Mouse (Mus musculus): Measurements from ENCODE around the gene Ubox5. TPM values are rescaled to one million over a fixed set of nuclear protein-coding genes. Genes with fewer than 3 reads are reported as not detected.

The Ubox5 gene
- polyA plus RNA-seq, 1 experiment from 2014 or later = 4.1 TPM

DNA sequence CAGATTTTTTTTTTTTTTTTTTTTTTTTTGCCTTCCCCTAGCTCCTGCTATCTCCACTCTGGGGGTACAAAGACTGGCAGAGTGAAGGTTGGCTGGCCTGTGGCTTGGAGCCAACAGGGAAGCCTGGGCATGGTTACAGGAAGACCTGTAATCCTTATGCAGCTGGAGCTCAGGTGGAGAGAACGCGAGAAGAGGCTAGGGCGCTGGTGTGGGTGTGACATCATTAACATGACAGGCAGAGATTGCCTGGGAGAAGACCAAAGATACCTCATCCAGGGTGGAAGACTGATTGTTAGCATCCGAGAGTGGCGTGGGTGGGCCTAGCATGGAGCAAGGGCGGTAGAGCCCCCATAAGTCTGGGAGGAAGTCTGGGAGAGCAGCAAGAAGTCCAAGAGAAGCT lies 9.4 kb upstream of the Ubox5 start:
- no peak overlapping the region for H3K9ac ChIP-seq (ENCODE audit: low read depth, low read length)
- WGBS (ENCODE audit: insufficient replicate concordance) = 78% methylated on average over 6 of the region's 6 CpGs
- ATAC-seq (ENCODE audit: low read depth) = no peak
- H3K4me2 ChIP-seq (ENCODE audit: low read depth, low read length) = no peak overlapping the region
- H3K36me3 ChIP-seq (ENCODE audit: control insufficient read depth, insufficient read depth) = no peaks in the 10 kb centered on the region
- no peaks in the 10 kb centered on the region for H3K9me3 ChIP-seq (replicated peaks; ENCODE audit: control insufficient read depth, low read length)
- H3K27ac ChIP-seq (ENCODE audit: low read length) = no peak overlapping the region
- peaks cover 48% of the 10 kb centered on the region for H3K27me3 ChIP-seq (ENCODE audit: control insufficient read depth, insufficient read depth, low read depth, low read length)
- no peak overlapping the region for H3K4me3 ChIP-seq (ENCODE audit: low read depth, low read length)
- H3K4me1 ChIP-seq (ENCODE audit: control insufficient read depth, low read depth, low read length) = peaks cover 26% of the 10 kb centered on the region

DNA sequence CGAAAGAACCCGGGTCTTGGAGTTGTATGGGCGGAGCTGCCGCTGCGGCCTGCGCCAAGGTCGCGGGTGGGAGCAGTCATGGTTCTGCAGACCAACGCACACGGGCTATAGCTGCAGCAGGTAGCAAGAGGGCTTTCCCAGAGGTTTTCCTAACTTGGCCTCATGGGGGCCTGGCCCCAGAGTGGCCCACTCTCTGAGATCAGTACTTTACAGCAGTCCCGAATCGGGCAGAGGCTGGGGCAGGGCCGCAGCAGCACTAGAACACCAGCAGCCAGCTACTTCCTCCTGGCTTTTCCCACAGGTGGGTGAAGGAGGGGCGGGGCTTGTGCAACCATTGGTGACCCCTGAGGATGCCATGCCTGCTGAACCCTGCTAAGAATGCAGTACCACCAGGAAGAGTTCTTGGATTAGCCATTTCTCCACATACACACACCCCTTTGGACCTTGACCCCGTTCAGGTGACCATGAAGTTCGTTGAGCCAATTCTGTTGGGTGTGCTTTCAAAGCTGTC lies 8.3 kb upstream of the Ubox5 start:
- Histone ChIP-seq H3K9ac (ENCODE audit: low read depth, low read length) (0 out of 2 replicates have a peak overlapping the region, but pooled peaks have one; percentile 12), H3K36me3 (ENCODE audit: control insufficient read depth, insufficient read depth) (no peaks in the 10 kb centered on the region), H3K4me1 (ENCODE audit: control insufficient read depth, low read depth, low read length) (peaks cover 23% of the 10 kb centered on the region), H3K9me3 (replicated peaks; ENCODE audit: control insufficient read depth, low read length) (no peaks in the 10 kb centered on the region), H3K27ac (ENCODE audit: low read length) (peak overlapping the region; percentile 57), H3K4me2 (ENCODE audit: low read depth, low read length) (peak overlapping the region; percentile 43), H3K4me3 (ENCODE audit: low read depth, low read length) (peak overlapping the region; percentile 19; the same call in 1 of the 2 replicates), H3K27me3 (ENCODE audit: control insufficient read depth, insufficient read depth, low read depth, low read length) (peaks cover 57% of the 10 kb centered on the region)
- no peak for ATAC-seq (ENCODE audit: low read depth)
- WGBS (ENCODE audit: insufficient replicate concordance) = 31% methylated on average over 16 of the region's 16 CpGs

DNA sequence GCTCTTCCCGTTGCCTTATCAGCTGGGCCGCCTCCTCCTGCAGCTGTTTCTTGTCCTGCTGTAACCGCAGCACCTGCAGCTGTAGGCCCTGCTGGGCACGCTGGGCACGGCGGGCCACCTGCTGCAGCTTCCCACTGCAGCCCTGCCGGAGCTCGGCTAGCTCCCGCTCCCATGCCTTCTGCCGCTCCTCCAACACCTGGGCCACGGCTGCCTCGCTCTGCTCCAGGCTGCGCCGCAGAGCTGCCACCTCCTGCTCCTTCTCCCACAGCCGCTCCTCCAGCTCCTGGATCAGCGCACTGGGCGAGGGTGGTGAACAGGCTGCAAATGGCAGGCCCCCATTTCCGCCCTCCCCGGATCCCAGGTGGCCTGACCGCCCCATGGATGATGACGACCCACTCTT lies 6.0 kb upstream of the Ubox5 start:
- H3K36me3 ChIP-seq (ENCODE audit: control insufficient read depth, insufficient read depth) = no peaks in the 10 kb centered on the region
- H3K27me3 ChIP-seq (ENCODE audit: control insufficient read depth, insufficient read depth, low read depth, low read length) = peaks cover 59% of the 10 kb centered on the region
- peak; percentile 55 for ATAC-seq (ENCODE audit: low read depth)
- no peak overlapping the region for H3K4me3 ChIP-seq (ENCODE audit: low read depth, low read length)
- H3K9ac ChIP-seq (ENCODE audit: low read depth, low read length) = no peak overlapping the region
- peaks cover 14% of the 10 kb centered on the region for H3K4me1 ChIP-seq (ENCODE audit: control insufficient read depth, low read depth, low read length)
- no peak overlapping the region for H3K27ac ChIP-seq (ENCODE audit: low read length)
- 16% methylated on average over 21 of the region's 21 CpGs for WGBS (ENCODE audit: insufficient replicate concordance)
- no peaks in the 10 kb centered on the region for H3K9me3 ChIP-seq (replicated peaks; ENCODE audit: control insufficient read depth, low read length)
- peak overlapping the region; percentile 46; the same call in 1 of the 2 replicates for H3K4me2 ChIP-seq (ENCODE audit: low read depth, low read length)

DNA sequence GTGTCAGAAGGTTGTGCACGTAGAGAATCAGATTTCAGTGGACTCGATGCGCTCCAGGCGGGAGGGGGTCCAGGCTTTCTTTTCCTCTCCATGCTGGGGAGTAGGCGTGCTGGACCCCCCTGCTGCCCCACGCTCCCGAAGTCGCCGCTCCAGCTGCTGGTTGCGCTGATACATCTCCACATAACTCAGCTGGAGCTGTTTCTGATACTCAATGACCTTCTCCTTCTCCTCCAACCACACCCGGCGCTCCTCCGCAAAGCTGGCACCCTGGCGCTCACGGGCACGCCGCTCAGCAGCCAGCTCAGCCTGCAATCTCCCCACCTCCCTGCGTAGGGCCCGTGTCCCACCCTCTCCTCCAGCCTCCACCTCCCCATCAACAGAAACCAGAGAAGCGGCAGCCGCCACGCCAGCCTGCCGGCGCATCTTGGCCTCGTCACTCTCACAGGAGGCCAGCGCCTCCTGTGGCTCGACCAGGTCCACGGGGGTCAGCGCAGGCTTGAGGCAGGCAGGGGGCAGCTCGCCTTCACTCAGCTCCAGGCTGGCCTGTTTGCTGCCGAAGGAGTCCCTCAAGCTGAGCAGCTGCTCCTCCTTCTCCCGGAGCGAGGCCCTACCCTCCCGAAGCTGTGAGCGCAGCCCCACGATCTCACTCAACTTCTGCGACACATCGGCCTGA lies 5.0 kb upstream of the Ubox5 start:
- ATAC-seq (ENCODE audit: low read depth) = no peak
- Histone ChIP-seq H3K27me3 (ENCODE audit: control insufficient read depth, insufficient read depth, low read depth, low read length) (peaks cover 55% of the 10 kb centered on the region), H3K9ac (ENCODE audit: low read depth, low read length) (no peak overlapping the region; the same call in 1 of the 2 replicates), H3K4me1 (ENCODE audit: control insufficient read depth, low read depth, low read length) (peaks cover 14% of the 10 kb centered on the region), H3K36me3 (ENCODE audit: control insufficient read depth, insufficient read depth) (no peaks in the 10 kb centered on the region), H3K27ac (ENCODE audit: low read length) (no peak overlapping the region), H3K4me3 (ENCODE audit: low read depth, low read length) (peak overlapping the region; percentile 35), H3K9me3 (replicated peaks; ENCODE audit: control insufficient read depth, low read length) (no peaks in the 10 kb centered on the region), H3K4me2 (ENCODE audit: low read depth, low read length) (peak overlapping the region; percentile 46)
- 5% methylated on average over 38 of the region's 38 CpGs for WGBS (ENCODE audit: insufficient replicate concordance)

DNA sequence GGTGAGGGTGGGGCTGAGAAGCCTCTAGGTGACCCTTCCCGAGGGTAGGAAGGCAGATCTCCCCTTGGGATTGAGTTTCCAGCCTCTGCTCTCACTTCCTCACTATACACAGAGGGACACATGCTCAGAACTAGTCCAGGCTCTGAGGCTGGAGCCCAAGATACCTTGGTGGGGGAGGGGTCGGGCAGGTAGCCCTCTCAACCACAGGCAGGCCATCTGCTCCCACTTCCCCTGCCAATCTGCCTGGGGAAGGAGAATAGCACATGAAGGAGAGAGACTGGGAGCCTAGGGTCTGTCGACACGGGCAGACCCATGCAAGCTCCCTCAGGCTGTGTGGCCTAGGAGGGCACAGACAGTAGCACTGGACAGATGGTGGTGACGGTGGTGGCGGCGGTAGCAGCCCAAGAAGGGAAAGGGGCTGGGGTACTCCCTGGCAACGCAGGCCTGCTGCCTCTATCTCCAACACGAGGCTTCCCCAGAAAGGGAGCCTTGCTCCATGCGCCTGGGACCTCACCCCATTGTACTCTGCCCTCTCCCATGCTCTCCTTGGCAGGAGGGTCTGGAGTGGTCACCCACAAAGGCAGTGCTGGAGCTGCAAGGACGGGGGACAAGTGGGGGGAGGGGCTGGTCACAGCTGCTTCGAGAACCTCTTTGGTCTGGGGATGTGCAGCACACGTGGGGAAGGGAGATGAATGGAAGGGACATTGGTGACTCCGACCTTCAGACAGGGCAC lies 4.3 kb upstream of the Ubox5 start:
- ATAC-seq (ENCODE audit: low read depth) = no peak
- Histone ChIP-seq H3K4me2 (ENCODE audit: low read depth, low read length) (no peak overlapping the region), H3K9ac (ENCODE audit: low read depth, low read length) (no peak overlapping the region), H3K36me3 (ENCODE audit: control insufficient read depth, insufficient read depth) (no peaks in the 10 kb centered on the region), H3K27me3 (ENCODE audit: control insufficient read depth, insufficient read depth, low read depth, low read length) (peaks cover 55% of the 10 kb centered on the region), H3K27ac (ENCODE audit: low read length) (no peak overlapping the region), H3K4me1 (ENCODE audit: control insufficient read depth, low read depth, low read length) (peaks cover 14% of the 10 kb centered on the region), H3K9me3 (replicated peaks; ENCODE audit: control insufficient read depth, low read length) (no peaks in the 10 kb centered on the region), H3K4me3 (ENCODE audit: low read depth, low read length) (no peak overlapping the region)
- 30% methylated on average over 14 of the region's 14 CpGs for WGBS (ENCODE audit: insufficient replicate concordance)

DNA sequence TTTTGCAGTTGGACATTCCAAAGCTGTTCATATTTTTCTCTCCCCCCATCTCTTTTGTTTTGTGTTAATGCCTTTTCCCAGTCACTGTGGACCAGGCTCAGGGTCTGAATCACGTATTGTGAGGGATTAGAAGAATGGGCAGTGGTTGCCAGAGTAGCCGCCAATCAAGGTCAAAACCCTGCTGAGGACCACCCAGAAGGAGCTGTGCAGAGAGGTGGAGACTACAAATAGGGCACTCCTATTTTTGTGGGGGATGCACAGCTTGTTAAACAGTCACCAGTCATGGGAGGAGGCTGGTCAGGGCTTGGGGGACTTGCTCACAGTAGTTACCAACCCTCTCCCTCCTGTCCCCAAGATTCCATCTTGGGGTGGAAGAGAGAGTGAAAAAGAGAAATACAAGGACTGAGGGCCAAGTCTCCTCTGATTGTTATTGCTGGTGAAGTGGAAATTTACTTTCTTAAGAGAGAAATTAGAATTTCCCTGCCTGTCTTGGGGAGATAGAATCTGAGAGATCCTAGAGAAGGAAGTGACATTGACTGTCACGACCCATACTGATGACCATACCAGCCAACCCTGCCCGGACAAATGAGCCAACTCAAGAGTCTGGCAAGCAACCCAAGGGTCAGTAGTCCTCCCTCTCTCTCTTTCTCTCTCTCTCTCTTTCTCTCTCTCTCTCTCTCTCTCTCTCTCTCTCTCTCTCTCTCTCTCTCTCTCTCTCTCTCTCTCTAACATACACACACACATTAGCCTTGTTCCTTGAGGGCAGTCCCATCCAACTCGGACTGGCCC lies 3.2 kb upstream of the Ubox5 start:
- 53% methylated on average over 5 of the region's 5 CpGs for WGBS (ENCODE audit: insufficient replicate concordance)
- no peak for ATAC-seq (ENCODE audit: low read depth)
- peaks cover 53% of the 10 kb centered on the region for H3K27me3 ChIP-seq (ENCODE audit: control insufficient read depth, insufficient read depth, low read depth, low read length)
- no peaks in the 10 kb centered on the region for H3K9me3 ChIP-seq (replicated peaks; ENCODE audit: control insufficient read depth, low read length)
- H3K9ac ChIP-seq (ENCODE audit: low read depth, low read length) = no peak overlapping the region
- H3K4me2 ChIP-seq (ENCODE audit: low read depth, low read length) = no peak overlapping the region
- H3K36me3 ChIP-seq (ENCODE audit: control insufficient read depth, insufficient read depth) = no peaks in the 10 kb centered on the region
- H3K27ac ChIP-seq (ENCODE audit: low read length) = no peak overlapping the region
- peaks cover 22% of the 10 kb centered on the region for H3K4me1 ChIP-seq (ENCODE audit: control insufficient read depth, low read depth, low read length)
- no peak overlapping the region for H3K4me3 ChIP-seq (ENCODE audit: low read depth, low read length)

DNA sequence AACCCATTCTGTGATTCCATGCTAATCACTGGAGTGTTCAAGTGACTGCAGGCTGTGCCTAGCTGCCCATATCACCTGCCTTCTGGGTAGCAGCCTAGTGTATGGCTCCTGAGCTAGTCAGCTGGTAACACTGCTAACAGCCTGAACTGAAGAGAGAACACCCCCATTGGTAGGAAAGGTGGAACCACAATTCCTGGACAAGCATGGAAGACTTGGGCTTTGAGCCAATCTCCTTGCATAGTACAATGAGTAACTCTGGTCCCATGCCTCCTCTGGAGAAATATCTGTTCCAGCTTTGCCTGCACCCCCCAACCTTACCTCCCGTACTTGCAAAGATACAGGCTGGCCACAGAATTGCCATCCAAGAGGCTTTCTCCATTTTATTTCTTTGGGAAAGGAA lies 2.6 kb upstream of the Ubox5 start:
- 0 out of 2 replicates have a peak, but pooled peaks cover 1% of the 10 kb centered on the region for H3K36me3 ChIP-seq (ENCODE audit: control insufficient read depth, insufficient read depth)
- no peak for ATAC-seq (ENCODE audit: low read depth)
- no peak overlapping the region for H3K9ac ChIP-seq (ENCODE audit: low read depth, low read length)
- H3K4me3 ChIP-seq (ENCODE audit: low read depth, low read length) = no peak overlapping the region
- H3K9me3 ChIP-seq (replicated peaks; ENCODE audit: control insufficient read depth, low read length) = no peaks in the 10 kb centered on the region
- H3K27ac ChIP-seq (ENCODE audit: low read length) = no peak overlapping the region
- no peak overlapping the region for H3K4me2 ChIP-seq (ENCODE audit: low read depth, low read length)
- peaks cover 46% of the 10 kb centered on the region for H3K27me3 ChIP-seq (ENCODE audit: control insufficient read depth, insufficient read depth, low read depth, low read length)
- H3K4me1 ChIP-seq (ENCODE audit: control insufficient read depth, low read depth, low read length) = peaks cover 22% of the 10 kb centered on the region
- 40% methylated on average over 1 of the region's 1 CpGs for WGBS (ENCODE audit: insufficient replicate concordance)

DNA sequence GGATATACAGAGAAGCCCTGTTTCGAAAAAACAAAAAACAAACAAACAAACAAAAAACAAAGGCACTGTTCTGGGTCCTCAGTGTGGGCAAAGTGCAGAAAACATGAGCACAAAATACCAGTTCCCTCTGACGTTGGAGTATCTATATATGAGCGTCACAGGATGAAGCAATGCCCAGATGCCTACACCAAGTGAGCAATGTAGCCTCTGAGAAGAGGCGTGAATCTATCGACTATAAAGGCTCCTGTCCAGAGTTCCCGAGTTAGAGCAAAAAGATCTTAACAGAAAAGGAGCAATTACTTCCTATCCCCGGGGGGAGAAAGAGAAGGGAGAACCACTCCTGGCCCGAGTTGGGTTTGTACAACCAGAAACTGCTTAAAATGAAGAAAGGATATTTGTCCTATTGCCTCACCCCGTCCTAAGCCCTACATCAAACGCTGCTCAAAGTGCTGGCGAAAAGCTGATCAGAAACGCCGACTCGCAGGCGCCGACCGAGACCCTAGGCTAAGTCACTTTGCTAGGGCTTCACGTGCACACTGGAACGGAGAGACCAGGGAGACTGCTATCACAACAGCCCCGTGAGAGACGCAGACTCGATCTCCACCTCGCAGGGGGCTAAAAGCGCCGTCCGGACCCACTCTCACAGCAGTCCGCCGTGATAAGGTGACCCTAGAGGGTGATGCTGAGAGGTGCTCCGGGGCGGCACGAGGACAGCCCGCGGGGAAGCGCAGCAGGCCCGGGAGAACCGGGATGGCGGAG lies 579 bp downstream of the Ubox5 start:
- Histone ChIP-seq H3K9ac (ENCODE audit: low read depth, low read length) (peak overlapping the region; percentile 94), H3K9me3 (replicated peaks; ENCODE audit: control insufficient read depth, low read length) (no peaks in the 10 kb centered on the region), H3K36me3 (ENCODE audit: control insufficient read depth, insufficient read depth) (peaks cover 7% of the 10 kb centered on the region), H3K4me2 (ENCODE audit: low read depth, low read length) (peak overlapping the region; percentile 89), H3K4me3 (ENCODE audit: low read depth, low read length) (peak overlapping the region; percentile 99), H3K27me3 (ENCODE audit: control insufficient read depth, insufficient read depth, low read depth, low read length) (peaks cover 15% of the 10 kb centered on the region), H3K27ac (ENCODE audit: low read length) (peak overlapping the region; percentile 80), H3K4me1 (ENCODE audit: control insufficient read depth, low read depth, low read length) (peaks cover 8% of the 10 kb centered on the region)
- under 1% methylated on average over 37 of the region's 37 CpGs for whole genome bisulfite sequencing (ENCODE audit: insufficient replicate concordance)
- peak; percentile 56 for ATAC-seq (ENCODE audit: low read depth)

Data from liver, embryonic 16.5 days (tissue).